Mouse (Mus musculus): ENCODE data around the gene Pdcd2l.

GRCm38 (mm10) chr7:34229153-34229552 lies 32.7 kb upstream of the Pdcd2l start:
- TF ChIP-seq MAZ (IDR thresholded peaks at IDR 0.05; ENCODE audit: low read depth, low read length) = no peak
- TF ChIP-seq SIN3A (IDR thresholded peaks at IDR 0.05; ENCODE audit: low read length) = no peak; the same call in 1 of the 2 replicates
- TF ChIP-seq EP300 (IDR thresholded peaks at IDR 0.05; ENCODE audit: low read length) = no peak
- no peak for TF ChIP-seq POLR2A (IDR thresholded peaks at IDR 0.05; ENCODE audit: low read depth, low read length)
- TF ChIP-seq MAFK (IDR thresholded peaks at IDR 0.05; ENCODE audit: insufficient replicate concordance, low read length) = no peak
- TF ChIP-seq MAX (IDR thresholded peaks at IDR 0.05; ENCODE audit: low read length) = no peak
- no peak for TF ChIP-seq CTCF (conservative IDR thresholded peaks at IDR 0.05 in 1 of 2, IDR thresholded peaks at IDR 0.05 in 1 of 2; ENCODE audit: low read depth in 2 of 2, low read length in 2 of 2)
- no peak for TF ChIP-seq GABPA (IDR thresholded peaks at IDR 0.05; ENCODE audit: insufficient replicate concordance, low read depth, low read length)
- no peak for TF ChIP-seq ZNF384 (IDR thresholded peaks at IDR 0.05; ENCODE audit: low read depth, low read length)
- TF ChIP-seq USF1 (IDR thresholded peaks at IDR 0.05; ENCODE audit: low read depth, low read length) = no peak
- no peak for TF ChIP-seq MEF2A (IDR thresholded peaks at IDR 0.05; ENCODE audit: borderline replicate concordance, low read depth, low read length)
- no peak for TF ChIP-seq POLR2AphosphoS2 (IDR thresholded peaks at IDR 0.05; ENCODE audit: low read depth, low read length)

Measured in CH12.LX (cell line).